ENCODE assay signal across 12 mouse cellular contexts in the genomic region with DNA sequence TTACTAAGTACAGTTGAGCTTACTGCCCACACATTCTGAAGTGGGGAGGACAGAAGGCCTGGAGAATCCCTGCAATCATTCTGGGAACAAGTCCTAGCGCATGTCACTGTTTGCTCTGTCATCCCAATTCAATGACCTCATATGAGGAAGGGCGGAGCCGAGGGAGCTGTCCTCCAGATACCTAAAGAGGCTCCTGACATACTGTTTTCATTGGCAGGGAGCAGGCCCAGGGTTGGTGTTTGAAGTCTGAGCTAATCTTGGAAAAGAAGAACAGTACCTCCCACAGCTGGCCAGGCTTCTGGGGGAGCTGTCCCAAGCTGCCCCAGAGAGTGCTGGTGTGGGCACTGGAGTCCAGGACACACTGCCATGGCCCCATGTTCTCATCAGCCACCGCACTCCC. TPM values are rescaled to one million over a fixed set of nuclear protein-coding genes. Genes with fewer than 3 reads are reported as not detected.
DNase-seq lines count a peak whose midpoint lies in the region; ATAC-seq and TF ChIP-seq lines count a peak whose summit lies in the region.
"Had no signal": no experiment of that assay in that cellular context is flagged by ENCODE, and none has a peak within 500 bp of the region (broad histone marks: within the 10 kb centered on the region; RNA-seq: fewer than 3 reads in every experiment).

No protein-coding gene starts in this region.

- CTCF ChIA-PET in Patski (lab: Charles Lee), result interaction anchor here (0.7 to 8.1 kb wide), 10 partner anchors 11 to 955 kb away, joined by 3 to 83 read pairs (median 5); no protein-coding TSS in a partner anchor

- no peak overlapping the region for H3K9ac ChIP-seq in kidney, postnatal 0 days (ENCODE audit: low read depth, low read length)
- no peak overlapping the region for H3K9ac ChIP-seq in hindbrain, embryonic 12.5 days
- H3K9ac ChIP-seq: embryonic facial prominence, embryonic 15.5 days had no signal

- WGBS in kidney, postnatal 0 days, result 77% methylated on average over 4 of the region's 4 CpGs
- WGBS in hindbrain, embryonic 12.5 days, result 86% methylated on average over 4 of the region's 4 CpGs

- 0 out of 2 replicates have a peak, but pooled peaks cover 8% of the 10 kb centered on the region for H3K36me3 ChIP-seq in kidney, postnatal 0 days (ENCODE audit: insufficient read depth, low read length)
- peaks cover 10% of the 10 kb centered on the region for H3K36me3 ChIP-seq in hindbrain, embryonic 12.5 days

- in situ Hi-C loops in Patski (cut with MboI; ENCODE audit: low pct_unique_long_range_greater_than_20kb), result loop anchor here (5.0 to 25.0 kb wide), 4 partner anchors 582 to 947 kb away; no protein-coding TSS in a partner anchor

- POLR2A ChIA-PET in Patski (lab: Charles Lee), result interaction anchor here (1.1 to 4.8 kb wide), 7 partner anchors 18 to 573 kb away, joined by 3 to 22 read pairs (median 6); no protein-coding TSS in a partner anchor

- intact Hi-C loops in heart, postnatal 36 days (cut with DNase I), result loop anchor here (2.0 to 5.0 kb wide), 3 partner anchors 312 to 752 kb away; no protein-coding TSS in a partner anchor

- H3K9me3 ChIP-seq in kidney, postnatal 0 days (replicated peaks; ENCODE audit: low read length), result no peaks in the 10 kb centered on the region
- no peaks in the 10 kb centered on the region for H3K9me3 ChIP-seq in hindbrain, embryonic 12.5 days (replicated peaks)
- H3K9me3 ChIP-seq: embryonic facial prominence, embryonic 15.5 days; hindbrain, embryonic 10.5 days had no signal

- H3K4me3 ChIP-seq in kidney, postnatal 0 days (replicated peaks; ENCODE audit: low read depth, low read length), result no peak overlapping the region
- no peak overlapping the region for H3K4me3 ChIP-seq in hindbrain, embryonic 12.5 days
- H3K4me3 ChIP-seq: embryonic facial prominence, embryonic 15.5 days; hindbrain, embryonic 10.5 days had no signal

- no peak overlapping the region for H3K4me2 ChIP-seq in kidney, postnatal 0 days (ENCODE audit: low read length)
- H3K4me2 ChIP-seq in hindbrain, embryonic 12.5 days (replicated peaks), result no peak overlapping the region
- H3K4me2 ChIP-seq: embryonic facial prominence, embryonic 15.5 days had no signal

- 0 out of 2 replicates have a peak, but pooled peaks cover 3% of the 10 kb centered on the region for H3K4me1 ChIP-seq in kidney, postnatal 0 days (replicated peaks; ENCODE audit: insufficient read depth, low read length)
- no peaks in the 10 kb centered on the region for H3K4me1 ChIP-seq in hindbrain, embryonic 12.5 days
- H3K4me1 ChIP-seq: hindbrain, embryonic 10.5 days had no signal

- no peak for DNase-seq in kidney, postnatal 0 days (ENCODE audit: low spot score)
- DNase-seq in kidney, adult 11 months, result no peak
- DNase-seq in Patski (ENCODE audit: low read depth, low spot score), result no peak
- DNase-seq in gonadal fat pad, adult 2 months (ENCODE audit: low read depth), result peak; percentile 91
- DNase-seq in heart, postnatal 36 days, result peak; percentile 47 to 64
- no peak for DNase-seq in ovary, postnatal 14 days (ENCODE audit: low spot score)
- DNase-seq in cerebellum, adult 18-20 months, result no peak
- DNase-seq: layer of hippocampus, adult 9-11 months; right cerebral cortex, postnatal 4 days had no signal

- H3K27me3 ChIP-seq in kidney, postnatal 0 days (ENCODE audit: insufficient read depth, low read length), result no peaks in the 10 kb centered on the region
- no peaks in the 10 kb centered on the region for H3K27me3 ChIP-seq in Patski
- no peaks in the 10 kb centered on the region for H3K27me3 ChIP-seq in hindbrain, embryonic 12.5 days
- H3K27me3 ChIP-seq: embryonic facial prominence, embryonic 15.5 days had no signal

- 0 out of 2 replicates have a peak overlapping the region, but pooled peaks have one; percentile 8 for H3K27ac ChIP-seq in kidney, postnatal 0 days
- H3K27ac ChIP-seq in hindbrain, embryonic 12.5 days, result no peak overlapping the region
- H3K27ac ChIP-seq: embryonic facial prominence, embryonic 15.5 days; hindbrain, embryonic 10.5 days had no signal

- no peak for TF ChIP-seq CTCF in kidney, postnatal 0 days (IDR thresholded peaks at IDR 0.05; ENCODE audit: low read depth)
- TF ChIP-seq CTCF in Patski (IDR thresholded peaks at IDR 0.05), result no peak

- no peak for ATAC-seq in kidney, postnatal 0 days (replicated peaks; ENCODE audit: low FRiP score, low read depth)
- peak; percentile 36 for ATAC-seq in Patski
- no peak for ATAC-seq in hindbrain, embryonic 12.5 days (ENCODE audit: low FRiP score)

RNA-seq across cellular contexts. Expression of a gene that starts 31.8 kb away (rescaled TPM):
- polyA plus RNA-seq in kidney, postnatal 0 days (2015; fragmentation: Nextera tagmentation; extraction: Ambion mirVana), result 369 and 406 TPM in 2 replicates
- polyA plus RNA-seq in Patski (2021), result 243 TPM
- polyA plus RNA-seq in gonadal fat pad, adult 2 months (2012; rRNA removed), result 30.7 and 31.4 TPM in 2 replicates
- 100 to 1,000 TPM; 314 to 335 TPM for total RNA-seq in heart, postnatal 36 days (2021)
- polyA plus RNA-seq in hindbrain, embryonic 12.5 days (2016; fragmentation: Nextera tagmentation; extraction: Ambion mirVana), result 193 and 201 TPM in 2 replicates

RNA-seq across cellular contexts. Expression of a gene that starts 37.4 kb away (rescaled TPM):
- 13.6 and 16.6 TPM in 2 replicates for polyA plus RNA-seq in kidney, postnatal 0 days (2015; fragmentation: Nextera tagmentation; extraction: Ambion mirVana)
- 25.7 TPM for polyA plus RNA-seq in Patski (2021)
- polyA plus RNA-seq in gonadal fat pad, adult 2 months (2012; rRNA removed), result 14.2 and 17.1 TPM in 2 replicates
- total RNA-seq in heart, postnatal 36 days (2021), result 10 to 100 TPM; 13.5 to 13.6 TPM
- 28.5 and 34.1 TPM in 2 replicates for polyA plus RNA-seq in hindbrain, embryonic 12.5 days (2016; fragmentation: Nextera tagmentation; extraction: Ambion mirVana)

RNA-seq across cellular contexts. Expression of a gene that starts 38.2 kb away (rescaled TPM):
- 18.6 and 21.7 TPM in 2 replicates for polyA plus RNA-seq in kidney, postnatal 0 days (2015; fragmentation: Nextera tagmentation; extraction: Ambion mirVana)
- polyA plus RNA-seq in Patski (2021), result 45.8 TPM
- polyA plus RNA-seq in gonadal fat pad, adult 2 months (2012; rRNA removed), result 12.6 and 14.5 TPM in 2 replicates
- 10 to 100 TPM; 19.8 to 22.8 TPM for total RNA-seq in heart, postnatal 36 days (2021)
- 35.2 and 40.1 TPM in 2 replicates for polyA plus RNA-seq in hindbrain, embryonic 12.5 days (2016; fragmentation: Nextera tagmentation; extraction: Ambion mirVana)

Comparison
In these comparisons a context has a peak if more than half of its experiments do, and no peak if none do; other contexts are left out.
1. DNase-seq: peak in gonadal fat pad, adult 2 months (single experiment) and heart, postnatal 36 days (2 of 2); none in kidney, postnatal 0 days (single experiment), kidney, adult 11 months (single experiment), Patski (single experiment), ovary, postnatal 14 days (single experiment) and cerebellum, adult 18-20 months (0 of 2).